Mouse (Mus musculus): ENCODE results near the gene Egfl7.
A peak's percentile ranks its signal among the peaks of the same experiment; 100 is the strongest.

The Egfl7 gene

DNA sequence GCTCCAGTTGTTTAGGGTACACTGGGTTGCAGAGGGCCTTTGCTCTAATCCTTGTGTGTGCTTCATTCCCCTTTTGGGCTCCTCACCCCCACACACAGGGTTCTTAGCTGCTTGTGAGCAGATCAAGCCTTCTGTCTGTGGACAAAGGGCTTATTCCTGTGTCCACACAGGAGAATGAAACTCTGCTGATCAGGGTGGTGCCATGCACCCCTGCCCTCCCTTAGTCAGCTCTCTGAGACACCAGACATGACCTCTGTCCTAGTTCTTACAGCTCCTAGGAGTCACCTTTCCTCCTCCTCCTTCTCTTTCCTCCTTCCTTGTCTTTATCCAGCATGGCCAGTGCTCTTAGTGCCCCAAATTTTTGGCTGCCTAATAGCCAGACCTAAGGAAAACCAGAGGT lies 32.1 kb downstream of the Egfl7 start:
- TF ChIP-seq NANOG (IDR thresholded peaks at IDR 0.05; ENCODE audit: borderline replicate concordance, low read length) (no peak), CTCF (conservative IDR thresholded peaks at IDR 0.05; ENCODE audit: low read length) (no peak), POU5F1 (IDR thresholded peaks at IDR 0.05; ENCODE audit: borderline replicate concordance, low read length) (no peak)
- Histone ChIP-seq H3K27me3 (ENCODE audit: insufficient read depth, low read length) (no peaks in the 10 kb centered on the region), H3K9me3 (ENCODE audit: low read length) (no peaks in the 10 kb centered on the region), H3K4me1 (replicated peaks; ENCODE audit: low read depth, low read length) (peaks cover 87% of the 10 kb centered on the region), H3K36me3 (ENCODE audit: insufficient read depth, low read length) (no peaks in the 10 kb centered on the region), H3K4me3 (replicated peaks; ENCODE audit: low read length) (0 out of 2 replicates have a peak overlapping the region, but pooled peaks have one; percentile 0)

DNA sequence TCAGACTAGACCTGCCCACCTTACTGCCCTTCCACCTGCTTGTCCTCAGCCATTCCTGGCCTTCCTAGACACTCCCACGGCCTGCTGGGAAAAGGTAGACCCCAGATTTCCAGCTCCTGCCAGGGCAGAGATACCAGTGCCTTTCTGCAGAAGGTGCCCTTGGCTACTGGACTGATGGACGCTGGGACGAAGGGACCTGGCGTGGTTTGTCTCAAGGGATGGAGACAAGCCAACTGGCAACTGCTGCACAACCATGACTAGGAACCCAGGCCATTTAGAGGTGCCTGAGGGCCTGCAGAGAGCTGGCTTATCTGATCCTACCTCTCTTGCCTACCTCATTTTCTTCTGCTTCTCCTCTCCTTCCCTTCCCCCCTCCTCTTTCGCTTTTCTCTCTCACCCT lies 35.1 kb downstream of the Egfl7 start:
- TF ChIP-seq NANOG (IDR thresholded peaks at IDR 0.05; ENCODE audit: borderline replicate concordance, low read length), result no peak
- H3K9me3 ChIP-seq (ENCODE audit: low read length), result no peaks in the 10 kb centered on the region
- H3K4me1 ChIP-seq (replicated peaks; ENCODE audit: low read depth, low read length), result peaks cover 84% of the 10 kb centered on the region
- H3K36me3 ChIP-seq (ENCODE audit: insufficient read depth, low read length), result no peaks in the 10 kb centered on the region
- no peak overlapping the region for H3K4me3 ChIP-seq (replicated peaks; ENCODE audit: low read length)
- H3K27me3 ChIP-seq (ENCODE audit: insufficient read depth, low read length), result no peaks in the 10 kb centered on the region

DNA sequence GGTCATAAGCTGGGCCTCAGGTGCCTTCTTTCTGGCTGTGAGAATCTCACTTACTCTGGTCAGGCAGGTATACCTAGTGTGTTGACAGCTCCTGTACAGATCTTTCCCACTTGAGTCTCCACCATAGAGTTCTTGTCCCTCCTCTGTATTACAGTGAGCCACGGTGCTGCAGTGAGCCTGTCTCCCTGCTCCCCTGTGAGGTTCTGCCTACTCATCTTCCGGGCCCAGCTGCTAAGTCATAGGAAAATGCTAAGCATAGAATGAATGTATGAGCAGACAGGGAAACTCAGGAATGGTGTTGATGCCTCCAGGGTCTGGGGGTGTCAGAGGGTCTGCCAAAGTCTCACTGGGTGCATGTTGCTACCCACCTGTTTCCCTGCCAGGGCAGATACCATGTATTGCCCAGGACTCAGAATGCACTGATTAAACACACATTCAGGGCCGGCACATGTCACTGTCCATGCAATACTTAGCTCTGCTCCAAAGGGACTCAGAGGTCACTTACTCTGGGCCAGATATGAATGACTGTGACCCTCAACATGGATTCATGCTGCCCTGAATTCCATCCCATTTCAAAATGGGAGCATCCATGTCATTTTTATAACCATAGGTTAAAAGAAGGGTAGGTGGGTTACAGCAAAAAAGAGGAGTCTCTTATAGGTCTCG lies 35.8 kb downstream of the Egfl7 start:
- H3K4me1 ChIP-seq (replicated peaks; ENCODE audit: low read depth, low read length), result peaks cover 82% of the 10 kb centered on the region
- no peaks in the 10 kb centered on the region for H3K27me3 ChIP-seq (ENCODE audit: insufficient read depth, low read length)
- TF ChIP-seq NANOG (IDR thresholded peaks at IDR 0.05; ENCODE audit: borderline replicate concordance, low read length), result no peak
- TF ChIP-seq CTCF (conservative IDR thresholded peaks at IDR 0.05; ENCODE audit: low read length), result no peak
- no peak for TF ChIP-seq POU5F1 (IDR thresholded peaks at IDR 0.05; ENCODE audit: borderline replicate concordance, low read length)
- H3K9me3 ChIP-seq (ENCODE audit: low read length), result no peaks in the 10 kb centered on the region
- H3K36me3 ChIP-seq (ENCODE audit: insufficient read depth, low read length), result no peaks in the 10 kb centered on the region
- no peak overlapping the region for H3K4me3 ChIP-seq (replicated peaks; ENCODE audit: low read length)

DNA sequence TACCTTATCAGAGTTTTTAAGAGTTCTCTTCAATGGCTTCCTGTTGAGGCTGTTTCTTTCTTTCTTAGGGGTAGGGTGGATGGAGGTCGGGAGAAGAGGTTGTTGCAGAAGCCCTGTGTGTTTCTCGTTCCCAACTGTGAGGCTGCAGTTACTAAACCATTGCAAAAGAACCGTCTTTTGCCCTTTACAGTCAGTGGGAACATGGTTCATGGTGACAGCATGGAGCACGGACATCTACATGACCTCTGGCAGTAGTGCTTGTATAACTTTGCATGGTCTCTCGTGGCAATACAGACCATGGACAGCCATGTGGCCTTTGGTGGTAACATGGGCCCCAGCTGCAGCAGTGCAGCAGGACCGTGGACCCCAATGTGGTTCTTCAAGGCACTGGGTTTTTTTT lies 37.5 kb downstream of the Egfl7 start:
- H3K4me1 ChIP-seq (replicated peaks; ENCODE audit: low read depth, low read length), result peaks cover 81% of the 10 kb centered on the region
- no peaks in the 10 kb centered on the region for H3K36me3 ChIP-seq (ENCODE audit: insufficient read depth, low read length)
- no peak for TF ChIP-seq CTCF (conservative IDR thresholded peaks at IDR 0.05; ENCODE audit: low read length)
- no peak for TF ChIP-seq POU5F1 (IDR thresholded peaks at IDR 0.05; ENCODE audit: borderline replicate concordance, low read length)
- TF ChIP-seq NANOG (IDR thresholded peaks at IDR 0.05; ENCODE audit: borderline replicate concordance, low read length), result no peak
- H3K27me3 ChIP-seq (ENCODE audit: insufficient read depth, low read length), result no peaks in the 10 kb centered on the region
- no peak overlapping the region for H3K4me3 ChIP-seq (replicated peaks; ENCODE audit: low read length)
- H3K9me3 ChIP-seq (ENCODE audit: low read length), result no peaks in the 10 kb centered on the region

DNA sequence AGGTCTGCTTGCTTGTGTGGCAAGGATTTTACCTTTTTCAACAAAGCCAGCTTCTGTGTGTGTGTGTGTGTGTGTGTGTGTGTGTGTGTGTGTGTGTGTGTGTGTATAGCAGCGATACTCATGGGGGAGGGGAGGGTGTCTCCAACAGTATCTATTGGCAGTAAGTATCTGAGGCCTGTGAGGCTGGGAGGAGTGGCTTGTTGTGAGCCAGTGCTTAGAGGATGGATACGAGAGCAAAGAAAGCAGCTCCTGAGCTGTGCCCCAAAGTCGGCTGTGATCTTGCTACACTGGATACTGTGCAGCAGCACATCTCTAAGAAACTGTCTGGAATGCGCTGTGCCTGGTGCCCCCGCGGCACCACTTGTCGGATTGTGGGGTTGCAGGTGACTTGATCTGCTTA lies 38.1 kb downstream of the Egfl7 start:
- peaks cover 81% of the 10 kb centered on the region for H3K4me1 ChIP-seq (replicated peaks; ENCODE audit: low read depth, low read length)
- no peaks in the 10 kb centered on the region for H3K36me3 ChIP-seq (ENCODE audit: insufficient read depth, low read length)
- H3K9me3 ChIP-seq (ENCODE audit: low read length), result no peaks in the 10 kb centered on the region
- TF ChIP-seq NANOG (IDR thresholded peaks at IDR 0.05; ENCODE audit: borderline replicate concordance, low read length), result no peak
- no peak for TF ChIP-seq CTCF (conservative IDR thresholded peaks at IDR 0.05; ENCODE audit: low read length)
- TF ChIP-seq POU5F1 (IDR thresholded peaks at IDR 0.05; ENCODE audit: borderline replicate concordance, low read length), result no peak
- H3K27me3 ChIP-seq (ENCODE audit: insufficient read depth, low read length), result no peaks in the 10 kb centered on the region
- peak overlapping the region; percentile 41; the same call in 1 of the 2 replicates for H3K4me3 ChIP-seq (replicated peaks; ENCODE audit: low read length)

DNA sequence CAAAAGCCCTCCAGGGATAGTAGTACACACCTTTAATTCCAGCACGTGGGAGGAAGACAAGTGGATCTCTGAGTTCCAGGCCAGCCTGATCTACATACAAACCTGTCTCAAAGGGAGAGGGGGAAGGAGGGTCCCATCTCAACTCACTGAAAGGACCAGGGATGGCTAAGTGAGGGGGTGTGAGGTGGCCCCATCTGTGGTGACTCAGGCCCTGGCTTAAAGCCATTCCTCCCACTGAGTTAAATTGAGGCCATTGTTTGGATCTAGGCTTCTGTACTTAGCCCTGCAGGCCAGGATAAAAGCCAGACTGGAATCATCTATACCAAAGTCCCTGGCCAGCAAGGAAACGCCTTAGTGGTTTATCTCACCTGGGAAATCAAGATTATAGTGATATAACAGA lies 41.4 kb downstream of the Egfl7 start:
- Histone ChIP-seq H3K4me1 (replicated peaks; ENCODE audit: low read depth, low read length) (peaks cover 59% of the 10 kb centered on the region), H3K4me3 (replicated peaks; ENCODE audit: low read length) (no peak overlapping the region), H3K36me3 (ENCODE audit: insufficient read depth, low read length) (no peaks in the 10 kb centered on the region), H3K27me3 (ENCODE audit: insufficient read depth, low read length) (no peaks in the 10 kb centered on the region), H3K9me3 (ENCODE audit: low read length) (no peaks in the 10 kb centered on the region)
- no peak for TF ChIP-seq CTCF (conservative IDR thresholded peaks at IDR 0.05; ENCODE audit: low read length)
- TF ChIP-seq NANOG (IDR thresholded peaks at IDR 0.05; ENCODE audit: borderline replicate concordance, low read length), result no peak
- TF ChIP-seq POU5F1 (IDR thresholded peaks at IDR 0.05; ENCODE audit: borderline replicate concordance, low read length), result no peak

DNA sequence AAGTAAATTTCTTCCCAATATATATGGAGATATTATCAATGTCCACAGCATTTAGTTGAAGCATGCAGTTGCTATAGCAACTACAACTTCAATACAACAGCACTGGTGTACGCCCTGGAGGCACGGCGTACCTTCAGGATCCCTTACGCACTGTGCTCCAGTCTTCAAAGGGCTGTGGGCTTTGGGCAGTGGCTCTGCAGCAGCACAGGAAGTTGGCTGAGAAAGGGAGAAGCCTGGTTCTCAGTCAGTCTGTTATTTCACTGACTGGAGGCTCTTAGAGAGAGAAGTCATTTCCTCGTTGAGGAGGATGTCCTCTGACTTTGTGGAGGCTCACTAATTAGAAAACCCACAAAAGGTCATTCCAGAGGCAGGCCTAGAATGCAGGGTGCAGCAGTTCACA lies 43.2 kb downstream of the Egfl7 start:
- Histone ChIP-seq H3K27me3 (ENCODE audit: insufficient read depth, low read length) (peaks cover 9% of the 10 kb centered on the region), H3K36me3 (ENCODE audit: insufficient read depth, low read length) (no peaks in the 10 kb centered on the region)
- TF ChIP-seq POU5F1 (IDR thresholded peaks at IDR 0.05; ENCODE audit: borderline replicate concordance, low read length) (no peak), NANOG (IDR thresholded peaks at IDR 0.05; ENCODE audit: borderline replicate concordance, low read length) (no peak), CTCF (conservative IDR thresholded peaks at IDR 0.05; ENCODE audit: low read length) (no peak)

DNA sequence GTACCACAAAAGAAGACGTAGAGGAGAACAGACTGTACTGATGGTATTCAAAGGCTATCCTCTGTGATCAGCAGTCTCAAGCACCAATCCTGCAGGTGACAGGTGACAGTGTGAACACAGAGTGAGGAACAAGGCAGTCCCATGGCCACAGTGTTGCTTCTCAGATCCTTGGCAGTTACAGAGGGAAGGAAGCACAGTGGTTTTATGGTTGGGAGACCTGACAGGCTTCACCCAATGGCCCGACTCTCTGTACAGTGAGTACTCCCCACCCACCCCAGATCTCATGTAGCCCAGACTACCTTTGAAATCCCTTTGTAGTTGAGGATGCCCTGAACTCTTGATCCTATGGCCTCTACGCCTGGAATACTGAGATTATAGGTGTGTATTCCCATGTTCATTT lies 45.6 kb downstream of the Egfl7 start:
- peaks cover 44% of the 10 kb centered on the region for H3K4me1 ChIP-seq (replicated peaks; ENCODE audit: low read depth, low read length)
- H3K9me3 ChIP-seq (ENCODE audit: low read length), result no peaks in the 10 kb centered on the region
- H3K36me3 ChIP-seq (ENCODE audit: insufficient read depth, low read length), result no peaks in the 10 kb centered on the region
- H3K4me3 ChIP-seq (replicated peaks; ENCODE audit: low read length), result no peak overlapping the region
- peaks cover 19% of the 10 kb centered on the region for H3K27me3 ChIP-seq (ENCODE audit: insufficient read depth, low read length)
- TF ChIP-seq NANOG (IDR thresholded peaks at IDR 0.05; ENCODE audit: borderline replicate concordance, low read length) (no peak), CTCF (conservative IDR thresholded peaks at IDR 0.05; ENCODE audit: low read length) (no peak), POU5F1 (IDR thresholded peaks at IDR 0.05; ENCODE audit: borderline replicate concordance, low read length) (no peak)

More for the DNA sequence above, 43.2 kb downstream of the Egfl7 start:
- Histone ChIP-seq H3K4me3 (replicated peaks; ENCODE audit: low read length) (no peak overlapping the region), H3K4me1 (replicated peaks; ENCODE audit: low read depth, low read length) (peaks cover 53% of the 10 kb centered on the region), H3K9me3 (ENCODE audit: low read length) (no peaks in the 10 kb centered on the region)

DNA sequence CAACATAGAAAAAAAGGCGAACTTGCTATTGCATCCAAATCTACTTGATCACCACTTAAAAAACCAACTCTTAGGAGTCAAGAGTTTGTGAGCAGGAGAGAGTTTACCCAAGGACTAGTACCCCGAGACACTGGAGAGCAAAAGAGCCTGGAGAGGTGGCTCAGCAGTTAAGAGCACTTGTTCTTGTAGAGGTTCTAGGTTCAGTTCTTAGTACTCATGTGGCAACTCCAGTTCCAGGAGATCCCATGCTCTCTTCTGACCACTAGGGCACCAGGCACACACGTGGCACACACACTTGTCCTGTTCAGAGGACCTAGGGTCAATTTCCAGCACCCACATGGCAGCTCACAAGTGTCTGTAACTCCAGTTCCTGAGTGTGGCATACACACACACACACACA lies 46.3 kb downstream of the Egfl7 start:
- no peak overlapping the region for H3K4me3 ChIP-seq (replicated peaks; ENCODE audit: low read length)
- peaks cover 4% of the 10 kb centered on the region for H3K36me3 ChIP-seq (ENCODE audit: insufficient read depth, low read length)
- H3K9me3 ChIP-seq (ENCODE audit: low read length), result no peaks in the 10 kb centered on the region
- peaks cover 39% of the 10 kb centered on the region for H3K4me1 ChIP-seq (replicated peaks; ENCODE audit: low read depth, low read length)
- H3K27me3 ChIP-seq (ENCODE audit: insufficient read depth, low read length), result peaks cover 19% of the 10 kb centered on the region
- TF ChIP-seq POU5F1 (IDR thresholded peaks at IDR 0.05; ENCODE audit: borderline replicate concordance, low read length), result no peak

Measured in E14TG2a.4 (cell line).